Mouse (Mus musculus) myocyte (in vitro differentiated cells): Measurements from ENCODE around the gene Mettl2.

ENCODE experiments used
- CEBPB ChIP-seq: IDR thresholded peaks from 2 replicates; pipeline ENCODE4 v1.6.1; 2011; ENCODE audit warnings: mild to moderate bottlenecking, moderate library complexity; ENCODE audit not compliant: poor library complexity, insufficient read depth, severe bottlenecking
- E2F4 ChIP-seq: IDR thresholded peaks from one replicate; pipeline ENCODE4 v1.6.1; 2011; ENCODE audit warnings: mild to moderate bottlenecking, control low read depth, moderate library complexity; ENCODE audit not compliant: insufficient read depth
- MAX ChIP-seq: IDR thresholded peaks from one replicate; pipeline ENCODE4 v1.6.1; 2011; ENCODE audit warnings: low read depth, mild to moderate bottlenecking, control low read depth
- MYOD1 ChIP-seq, 3 experiments: IDR thresholded peaks; one replicate each; pipeline ENCODE4 v1.6.1; 2011; ENCODE audit warnings: control low read depth in 2 of 3, low read depth in 2 of 3, mild to moderate bottlenecking in 2 of 3, moderate library complexity in 1 of 3; ENCODE audit not compliant: insufficient read length in 2 of 3, control insufficient read depth in 1 of 3
- MYOG ChIP-seq, 3 experiments: IDR thresholded peaks; one replicate each; pipeline ENCODE4 v1.6.1; 2011; ENCODE audit warnings: control low read depth in 2 of 3, low read depth in 2 of 3, mild to moderate bottlenecking in 2 of 3; ENCODE audit not compliant: insufficient read length in 2 of 3, control insufficient read depth in 1 of 3, insufficient read depth in 1 of 3
- POLR2A ChIP-seq: IDR thresholded peaks from one replicate; pipeline ENCODE4 v1.6.1; 2011; ENCODE audit warnings: low read depth, mild to moderate bottlenecking, control low read depth, moderate library complexity; ENCODE audit not compliant: insufficient read length
- POLR2AphosphoS2 ChIP-seq: IDR thresholded peaks from one replicate; pipeline ENCODE4 v1.6.1; 2011; ENCODE audit warnings: low read depth, control low read depth; ENCODE audit not compliant: insufficient read length
- REST ChIP-seq: IDR thresholded peaks from one replicate; pipeline ENCODE4 v1.6.1; 2011; ENCODE audit warnings: mild to moderate bottlenecking, control low read depth, moderate library complexity; ENCODE audit not compliant: insufficient read depth, insufficient read length
- SRF ChIP-seq: IDR thresholded peaks from one replicate; pipeline ENCODE4 v1.6.1; 2011; ENCODE audit warnings: low read depth; ENCODE audit not compliant: control insufficient read depth, insufficient read length
- TCF12 ChIP-seq: IDR thresholded peaks from one replicate; pipeline ENCODE4 v1.6.1; 2011; ENCODE audit warnings: mild to moderate bottlenecking, control low read depth; ENCODE audit not compliant: poor library complexity, insufficient read depth, severe bottlenecking
- TCF3 ChIP-seq: IDR thresholded peaks from one replicate; pipeline ENCODE4 v1.6.1; 2011; ENCODE audit warnings: low read depth, control low read depth; ENCODE audit not compliant: insufficient read length
- USF1 ChIP-seq: IDR thresholded peaks from one replicate; pipeline ENCODE4 v1.6.1; 2011; ENCODE audit warnings: low read depth, mild to moderate bottlenecking, control low read depth, moderate library complexity

- TF ChIP-seq CEBPB (no peak), POLR2A (no peak), POLR2AphosphoS2 (no peak), SRF (no peak), TCF12 (no peak), USF1 (no peak), MAX (no peak), MYOG (IDR thresholded peaks at IDR 0.05; ENCODE audit: control insufficient read depth in 1 of 3, insufficient read depth in 1 of 3, insufficient read length in 2 of 3, low read depth in 2 of 3) (no peak), REST (no peak), E2F4 (no peak), MYOD1 (IDR thresholded peaks at IDR 0.05; ENCODE audit: control insufficient read depth in 1 of 3, insufficient read length in 2 of 3, low read depth in 2 of 3) (no peak), TCF3 (no peak)
Observed at GRCm38 (mm10) chr11:105166780-105167179, 40.6 kb downstream of the Mettl2 start.
